Mouse (Mus musculus) gastrocnemius, adult 2 months (tissue): ENCODE measurements around the gene Klhl13. TPM values are rescaled to one million over a fixed set of nuclear protein-coding genes. Genes with fewer than 3 reads are reported as not detected.

Source experiments
- DNase-seq: peaks from one replicate; pipeline ENCODE4 v3.0.0; 2022
- H3K27ac ChIP-seq: fragments of 200-600 bp; 2 replicates; pipeline ENCODE4 v1.8.1; 2022; ENCODE audit warnings: mild to moderate bottlenecking
- H3K4me3 ChIP-seq: fragments of 200-600 bp; 2 replicates; pipeline ENCODE4 v1.8.1; 2022; ENCODE audit warnings: mild to moderate bottlenecking, moderate library complexity
- CTCF ChIP-seq: fragments of 200-600 bp; IDR thresholded peaks from 2 replicates; pipeline ENCODE4 v1.8.1; 2022; ENCODE audit warnings: antibody characterized with exemption, mild to moderate bottlenecking, moderate library complexity
- intact Hi-C: fragments of 180-260 bp; cut with DNase I; formaldehyde crosslinking; loops from one replicate; pipeline ENCODE4 v1.15.1; 2025
- long read RNA-seq, 2 experiments: library from polyadenylated mRNA; stranded (forward); transcript quantifications; one replicate each; pipeline ENCODE4 v2.0.0; 2021
- total RNA-seq, 2 experiments: library from RNA; stranded (reverse); gene quantifications; 2 replicates each; pipeline ENCODE4 v1.2.3; 2021

The Klhl13 gene
- 1 to 10 TPM; 4.8 to 8.3 TPM for total RNA-seq
- long read RNA-seq, experiment 1, partial matches to known transcripts, result 0 of 5 reads
- long read RNA-seq, experiment 1, other reads (novel, unspliced or antisense), result 1 of 5 reads
- long read RNA-seq, experiment 2, partial matches to known transcripts, result 0 of 1 reads
- long read RNA-seq, experiment 2, other reads (novel, unspliced or antisense), result 0 of 1 reads

DNA sequence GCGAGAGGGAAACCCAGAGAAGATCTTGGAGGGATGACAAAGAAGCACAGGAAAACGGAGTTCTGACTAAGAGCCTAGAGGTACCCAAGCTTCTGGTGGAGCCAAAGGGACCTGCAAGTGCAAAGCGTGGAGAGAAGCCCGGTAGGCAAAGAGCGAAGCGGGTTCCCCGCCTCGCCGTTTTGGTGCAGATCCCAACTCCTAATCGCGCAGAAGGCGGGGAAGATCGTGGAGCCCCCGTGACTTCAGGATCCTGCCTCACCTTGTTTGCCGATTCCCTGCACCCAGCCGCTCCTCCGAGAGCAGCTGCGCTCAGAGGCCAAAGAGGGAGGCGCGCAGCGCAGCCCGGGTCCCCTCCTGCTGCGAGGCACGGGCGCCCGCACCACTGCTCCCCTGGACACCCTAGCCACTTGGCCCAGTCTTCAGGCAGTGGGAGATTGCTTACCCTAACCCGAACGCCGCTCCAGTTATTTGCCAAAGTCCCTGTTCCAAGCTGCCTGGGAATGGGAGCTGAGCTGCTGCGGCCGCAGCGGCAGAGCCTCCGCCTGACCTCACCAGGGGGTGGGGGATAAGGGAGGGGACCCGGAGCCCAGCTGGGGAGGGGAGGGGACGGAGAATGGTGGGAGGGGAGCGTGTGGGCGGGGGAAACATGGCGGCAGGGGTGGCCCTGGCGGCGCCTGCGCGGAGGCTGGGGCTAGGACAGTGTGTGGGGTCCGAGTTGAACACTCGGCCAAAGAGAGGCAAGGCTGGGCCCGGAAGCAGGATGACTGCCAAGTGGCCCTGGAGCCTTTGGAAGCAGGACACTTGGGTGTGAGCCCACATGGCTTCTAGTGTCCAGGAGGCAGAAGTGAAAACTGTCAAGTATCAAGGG, at the start of gene Klhl13:
Gene Klhl13 (minus strand): TSS at position 569 of the 868 bp plus-strand sequence.
- intact Hi-C loops, result no loop called here
- H3K27ac ChIP-seq, result peak within 1 kb of the TSS; percentile 84
- peak within 1 kb of the TSS; percentile 82 for H3K4me3 ChIP-seq

GRCm38 (mm10) chrX:23409296-23410149, 44.6 kb upstream of the Klhl13 start:
- no peak for TF ChIP-seq CTCF
- intact Hi-C loops, result no loop called here
- no peak for DNase-seq
- Histone ChIP-seq H3K4me3 (no peak overlapping the region), H3K27ac (no peak overlapping the region)

More for the DNA sequence above, at the start of gene Klhl13:
- DNase-seq, result peak; percentile 83
- TF ChIP-seq CTCF, result no peak

GRCm38 (mm10) chrX:23388716-23389115, 23.8 kb upstream of the Klhl13 start:
- Histone ChIP-seq H3K27ac (no peak overlapping the region), H3K4me3 (no peak overlapping the region)
- intact Hi-C loops, result no loop called here
- no peak for TF ChIP-seq CTCF
- DNase-seq, result no peak

GRCm38 (mm10) chrX:23363441-23363840, 1.4 kb downstream of the Klhl13 start:
- Histone ChIP-seq H3K4me3 (peak overlapping the region; percentile 82), H3K27ac (peak overlapping the region; percentile 84)
- intact Hi-C loops, result no loop called here
- no peak for TF ChIP-seq CTCF
- no peak for DNase-seq

GRCm38 (mm10) chrX:23360446-23360845, 4.4 kb downstream of the Klhl13 start:
- no peak overlapping the region for H3K27ac ChIP-seq
- H3K4me3 ChIP-seq, result no peak overlapping the region
- intact Hi-C loops, result no loop called here
- DNase-seq, result no peak
- TF ChIP-seq CTCF, result no peak

- H3K4me3 ChIP-seq, result no peak overlapping the region
- DNase-seq, result no peak
- no peak overlapping the region for H3K27ac ChIP-seq
- TF ChIP-seq CTCF, result peak; percentile 12; the same call in 1 of the 2 replicates
- intact Hi-C loops, result no loop called here
Observed at GRCm38 (mm10) chrX:23350083-23350482, 14.8 kb downstream of the Klhl13 start.

GRCm38 (mm10) chrX:23328116-23328515, 36.8 kb downstream of the Klhl13 start:
- intact Hi-C loops, result loop anchor here (10.0 kb wide), 1 partner anchor 227 kb away; no protein-coding TSS in a partner anchor
- Histone ChIP-seq H3K27ac (no peak overlapping the region), H3K4me3 (no peak overlapping the region)
- TF ChIP-seq CTCF, result peak; percentile 67
- DNase-seq, result no peak

- DNase-seq, result no peak
- no peak for TF ChIP-seq CTCF
Observed at GRCm38 (mm10) chrX:23318857-23319256, 46.0 kb downstream of the Klhl13 start.

DNA sequence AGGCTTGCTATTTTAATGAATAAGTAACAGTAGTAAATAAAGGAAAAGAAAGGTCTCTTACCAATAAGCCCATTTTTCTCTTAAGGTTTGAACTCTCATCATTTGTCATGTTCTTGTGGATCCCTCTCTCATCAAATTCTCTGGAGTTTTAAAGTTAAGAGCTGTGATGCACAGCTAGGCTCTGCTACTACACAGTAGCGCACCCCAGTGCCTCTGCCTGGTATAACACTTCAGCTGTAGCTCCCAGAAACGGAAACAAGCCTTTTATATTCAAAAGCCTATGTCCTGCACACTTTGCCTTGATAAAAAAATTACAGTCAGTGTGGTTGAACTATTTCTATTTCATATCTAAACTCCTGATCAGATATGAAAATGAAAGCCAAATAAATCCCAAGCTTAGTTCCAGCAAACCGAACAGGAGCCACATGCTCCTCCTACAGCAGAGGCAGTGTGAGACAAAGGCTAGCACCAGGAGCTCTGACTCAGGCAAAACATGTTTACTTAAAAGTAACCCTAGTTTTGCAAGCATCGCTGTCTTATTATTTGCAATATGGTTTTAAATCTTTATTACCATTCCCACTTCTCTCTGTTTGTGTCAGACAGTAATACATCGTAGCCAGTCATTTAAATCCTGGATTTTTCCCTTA, 68.8 kb downstream of the Klhl13 start:
- Histone ChIP-seq H3K4me3 (0 out of 2 replicates have a peak overlapping the region, but pooled peaks have one; percentile 3), H3K27ac (no peak overlapping the region)
- DNase-seq, result peak; percentile 27
- peak; percentile 64 for TF ChIP-seq CTCF
- intact Hi-C loops, result no loop called here

More at GRCm38 (mm10) chrX:23318857-23319256, 46.0 kb downstream of the Klhl13 start:
- Histone ChIP-seq H3K4me3 (no peak overlapping the region), H3K27ac (no peak overlapping the region)
- intact Hi-C loops, result no loop called here

DNA sequence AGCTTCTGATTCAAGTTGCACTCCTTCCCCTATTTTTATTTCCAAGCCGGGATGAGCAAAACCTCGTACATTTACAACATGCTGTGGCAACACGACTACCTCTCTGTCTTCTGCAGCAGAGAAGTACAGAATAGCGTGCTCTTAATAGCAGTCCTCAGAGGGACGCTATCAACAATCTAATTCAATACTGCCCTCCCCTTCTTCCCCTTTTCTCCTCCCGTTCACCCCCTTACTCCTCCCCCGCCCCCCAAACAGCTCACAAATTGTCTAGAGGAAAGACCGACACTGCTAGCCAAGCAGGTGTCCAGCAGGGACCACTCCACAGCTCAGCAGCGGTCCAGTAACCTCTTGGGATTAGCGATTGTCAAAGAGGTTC, 79.5 kb downstream of the Klhl13 start:
- peak overlapping the region; percentile 36 for H3K4me3 ChIP-seq
- DNase-seq, result no peak
- no peak overlapping the region for H3K27ac ChIP-seq

DNA sequence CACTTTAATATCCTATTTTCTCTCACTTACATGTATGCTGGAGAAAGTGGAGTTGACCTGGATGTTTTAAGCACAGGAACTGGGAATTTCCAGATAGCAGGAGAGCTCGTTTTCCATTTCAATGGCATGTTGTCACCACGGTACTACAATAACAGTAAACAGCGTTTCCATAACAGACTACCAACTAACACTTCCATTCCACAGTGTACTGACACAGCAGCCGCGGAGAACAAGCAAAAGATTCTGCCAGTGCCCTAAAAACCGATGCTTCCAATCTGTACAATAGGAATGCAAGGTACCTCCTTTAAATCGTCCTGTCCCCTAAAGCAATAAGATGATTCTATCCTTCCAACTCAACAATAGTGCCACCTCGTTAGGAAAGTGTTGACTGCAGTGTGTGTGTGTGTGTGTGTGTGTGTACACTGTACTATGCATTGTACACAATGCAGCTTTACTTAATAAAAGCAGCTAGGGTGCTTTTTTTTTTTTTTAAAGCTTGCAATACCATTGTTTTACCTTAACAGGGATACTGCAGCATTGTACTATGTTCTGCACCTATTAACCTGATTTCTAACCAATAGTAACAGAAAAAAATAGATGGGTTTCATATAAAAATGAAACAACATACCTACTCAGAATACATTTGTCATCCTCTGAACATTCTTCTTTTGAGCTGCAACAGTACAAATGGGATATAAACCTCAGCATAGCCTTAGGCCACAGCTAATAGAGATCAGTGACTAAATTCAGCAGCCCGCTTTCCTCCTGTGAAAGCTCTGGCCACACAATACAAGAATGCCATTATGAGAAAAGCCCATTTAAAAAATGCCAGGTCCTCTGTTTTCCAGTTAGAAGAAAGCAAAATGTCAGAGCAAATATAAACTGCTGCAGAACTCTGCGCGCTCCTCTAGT, 80.1 kb downstream of the Klhl13 start:
- H3K4me3 ChIP-seq, result peak overlapping the region; percentile 36
- TF ChIP-seq CTCF, result no peak
- no peak for DNase-seq
- H3K27ac ChIP-seq, result no peak overlapping the region
- intact Hi-C loops, result no loop called here

More for the DNA sequence above, 79.5 kb downstream of the Klhl13 start:
- intact Hi-C loops, result no loop called here
- no peak for TF ChIP-seq CTCF
